Mouse (Mus musculus): Measurements from ENCODE around the gene Olfr591.
"Not testable (repeated sequence)": the region's sequence is repeated elsewhere in the genome, so short reads cannot be mapped to it uniquely, and the experiment has no call there.

Gene Olfr591

GRCm38 (mm10) chr7:103178240-103178639, at the start of gene Olfr591:
TSS of gene Olfr591 (minus strand) at chr7:103178340.
- no peak for DNase-seq

- DNase-seq, result no peak
Observed at GRCm38 (mm10) chr7:103216696-103217095, 38.6 kb upstream of the Olfr591 start, which contains the start of gene Olfr594. TSS of gene Olfr594 (plus strand) at chr7:103216996.

GRCm38 (mm10) chr7:103212050-103212449, 33.9 kb upstream of the Olfr591 start:
- peak; percentile 10 for DNase-seq

DNA sequence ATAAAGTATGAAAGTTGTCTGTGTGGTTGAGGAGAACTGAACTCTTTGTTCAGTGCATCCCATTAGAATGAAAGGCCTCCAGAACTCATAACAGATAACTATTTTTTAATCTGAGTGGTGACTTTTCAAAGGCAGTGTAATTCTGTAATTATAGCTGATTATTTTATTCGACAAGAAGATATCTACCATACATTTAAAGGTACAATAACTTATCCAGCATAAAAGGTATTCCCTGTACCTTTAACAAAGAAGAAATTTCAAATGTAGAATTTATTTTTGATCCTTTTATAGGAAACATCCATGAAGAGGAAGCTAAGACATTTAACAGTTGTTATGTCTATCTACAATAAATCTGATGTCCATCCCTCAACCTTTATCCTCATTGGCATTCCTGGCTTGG, 33.4 kb upstream of the Olfr591 start, which contains the start of gene Olfr593:
Gene Olfr593, plus strand, starts transcription at position 301 of the 400 bp plus-strand sequence.
- DNase-seq, result no peak

- not testable (repeated sequence) for DNase-seq
Observed at GRCm38 (mm10) chr7:103184503-103184902, 6.4 kb upstream of the Olfr591 start, which contains the start of gene Olfr592. TSS of gene Olfr592 (plus strand) at chr7:103184803.

DNA sequence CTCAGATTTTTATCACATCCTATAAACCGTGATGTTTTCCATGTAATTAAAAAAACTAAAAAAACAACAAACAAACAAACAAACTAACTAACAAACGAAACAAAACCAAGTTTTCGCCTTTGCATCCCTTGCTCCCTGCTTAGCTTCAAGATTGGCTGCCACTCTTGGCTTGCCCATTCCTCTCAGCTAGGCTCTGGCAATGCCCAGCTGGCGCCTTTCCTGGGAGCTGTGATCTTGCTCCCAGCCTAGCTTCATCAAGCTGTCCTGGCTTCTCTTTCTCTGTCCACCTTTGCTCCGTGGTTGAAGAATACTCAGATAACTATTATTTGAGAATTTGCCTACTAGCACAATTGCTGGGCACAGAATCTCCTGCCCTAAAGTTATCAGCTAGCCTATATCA, 8.4 kb downstream of the Olfr591 start:
- no peak for DNase-seq

GRCm38 (mm10) chr7:103156256-103156655, 21.9 kb downstream of the Olfr591 start, which contains the start of gene Olfr589:
TSS of gene Olfr589 (minus strand) at chr7:103156356.
- no peak for DNase-seq

GRCm38 (mm10) chr7:103140579-103140978, 37.6 kb downstream of the Olfr591 start, which contains the start of gene Olfr588-ps1:
TSS of gene Olfr588-ps1 (plus strand) at chr7:103140879.
- no peak for DNase-seq

DNA sequence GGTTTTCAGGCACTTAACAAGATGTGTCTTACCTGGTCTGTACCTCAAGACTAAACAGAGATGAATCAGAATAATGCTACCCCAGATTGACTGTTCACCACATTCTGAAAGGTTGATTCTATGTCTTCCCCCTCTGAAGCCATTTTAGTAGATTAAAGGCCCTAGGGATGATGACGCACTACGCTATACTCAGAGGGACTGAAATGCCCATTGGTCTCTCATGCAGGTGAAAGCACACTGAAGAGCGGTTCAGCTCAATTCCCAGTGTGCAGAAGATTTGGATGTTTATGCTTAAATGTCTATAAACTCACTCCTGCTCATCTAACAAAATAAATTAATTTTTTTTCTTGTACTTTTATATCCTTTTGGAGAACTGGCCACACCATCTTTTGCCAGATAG, 52.6 kb downstream of the Olfr591 start, which contains the start of gene Olfr586:
Gene Olfr586, minus strand, starts transcription at position 101 of the 400 bp plus-strand sequence.
- DNase-seq, result no peak

DNA sequence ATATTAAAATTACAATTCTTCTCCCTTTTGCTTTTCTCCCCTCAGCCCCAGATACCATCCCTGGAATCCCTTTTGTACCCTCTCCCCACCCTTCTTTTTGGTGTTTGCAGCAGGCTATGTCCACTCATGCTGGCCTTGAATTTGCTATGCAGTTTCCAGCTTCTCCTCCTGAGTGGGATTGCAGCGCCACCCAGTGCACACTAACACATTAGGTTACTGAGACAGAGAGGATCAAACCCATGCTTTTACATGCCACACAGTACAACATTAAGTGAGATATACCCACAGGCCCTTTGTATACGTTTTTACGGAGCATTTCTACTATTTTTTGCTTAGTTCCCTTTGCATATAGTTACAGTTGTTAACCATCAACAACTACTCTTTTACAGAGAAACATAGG, 58.7 kb downstream of the Olfr591 start:
- peak; percentile 3 for DNase-seq

Measured in kidney, adult 9 months (tissue).